Mouse (Mus musculus) embryo, embryonic 11.5 days (tissue): ENCODE measurements at regions not wholly inside any gene's neighbourhood (a gene's known extent, or its start where the extent isn't known, plus 50 kb on each side); places are given as distances from the start of the nearest gene placed in this dataset.
"Not testable (repeated sequence)": the region's sequence is repeated elsewhere in the genome, so short reads cannot be mapped to it uniquely, and the experiment has no call there.

ENCODE experiments used
- DNase-seq: peaks from one replicate; pipeline ENCODE4 v3.0.0-alpha.2; 2012; ENCODE audit warnings: low read depth, low spot score

DNA sequence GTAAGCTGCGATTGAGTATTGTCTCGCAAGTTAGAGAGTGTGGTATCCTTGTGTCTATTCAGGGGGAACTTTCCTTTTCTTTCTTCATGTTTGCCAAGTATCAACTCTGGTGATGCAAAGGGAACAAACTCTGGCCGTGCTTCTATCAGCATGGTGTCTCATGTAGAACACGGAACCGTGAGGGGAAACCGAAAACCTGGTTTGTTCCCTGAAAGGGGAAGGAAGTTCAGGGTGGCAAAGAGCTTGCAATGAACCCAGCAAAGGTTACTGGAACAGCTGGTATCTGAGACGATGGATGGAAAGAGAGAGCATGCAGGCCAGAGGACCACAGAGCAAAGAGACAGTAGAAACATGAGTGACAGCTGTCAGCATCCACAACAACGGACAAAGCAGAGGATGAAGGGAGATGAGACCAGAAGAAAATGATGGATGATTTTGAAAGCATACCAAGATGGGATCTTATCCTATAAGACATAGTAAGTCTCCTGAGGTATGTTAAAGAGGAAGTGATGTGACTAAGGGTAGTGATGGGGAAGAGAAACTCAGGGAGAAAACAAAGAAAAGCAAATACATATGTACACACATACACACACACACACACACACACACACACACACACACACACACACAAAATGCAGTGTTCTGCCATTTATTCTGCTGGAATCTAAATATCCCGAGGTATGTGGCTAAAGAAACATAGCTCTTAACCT is 199.8 kb upstream of the Peli2 start:
- DNase-seq = no peak

DNA sequence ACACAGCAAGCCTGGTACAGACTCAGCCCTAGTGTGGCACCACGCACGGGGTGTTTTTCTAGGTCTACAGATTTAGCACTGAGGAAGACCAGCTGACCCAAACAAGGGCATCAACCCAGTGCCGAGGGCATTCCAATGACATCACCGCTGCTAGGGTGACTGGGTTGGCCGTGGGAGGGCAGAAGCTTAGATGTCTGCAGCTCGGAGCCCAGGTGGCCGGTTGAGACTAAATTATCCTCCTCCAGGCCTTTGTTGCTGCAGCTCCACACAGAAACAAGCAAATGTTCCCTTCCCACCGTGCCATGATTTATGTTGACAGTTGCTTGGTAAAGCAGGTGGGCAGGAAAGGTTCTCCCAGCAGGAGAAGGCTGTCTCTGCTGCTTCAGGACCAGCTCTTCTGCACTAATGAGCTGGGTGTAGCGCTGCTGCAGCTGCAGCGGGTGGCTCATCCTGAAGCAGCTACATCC is 198.8 kb upstream of the Peli2 start:
- DNase-seq = peak; percentile 20

DNA sequence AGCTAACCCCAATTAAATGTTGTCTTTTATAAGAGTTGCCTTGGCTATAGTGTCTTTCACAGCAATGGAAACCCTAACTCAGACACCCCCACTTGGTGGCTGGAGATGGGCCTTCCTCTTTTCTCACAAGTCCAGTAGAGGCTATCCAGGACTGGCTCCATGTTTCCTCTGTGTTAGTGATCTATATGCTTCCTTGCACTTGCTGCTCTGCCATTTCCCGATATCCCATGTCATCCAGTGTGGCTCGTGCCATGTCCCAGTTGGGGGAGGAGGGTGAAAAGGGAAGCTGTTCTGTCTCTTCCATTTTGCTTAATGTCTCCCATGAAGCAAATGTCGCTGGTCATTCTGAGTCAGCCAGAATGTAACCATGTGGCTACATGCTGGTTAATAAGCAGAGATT is 194.2 kb upstream of the Peli2 start:
- no peak for DNase-seq

DNA sequence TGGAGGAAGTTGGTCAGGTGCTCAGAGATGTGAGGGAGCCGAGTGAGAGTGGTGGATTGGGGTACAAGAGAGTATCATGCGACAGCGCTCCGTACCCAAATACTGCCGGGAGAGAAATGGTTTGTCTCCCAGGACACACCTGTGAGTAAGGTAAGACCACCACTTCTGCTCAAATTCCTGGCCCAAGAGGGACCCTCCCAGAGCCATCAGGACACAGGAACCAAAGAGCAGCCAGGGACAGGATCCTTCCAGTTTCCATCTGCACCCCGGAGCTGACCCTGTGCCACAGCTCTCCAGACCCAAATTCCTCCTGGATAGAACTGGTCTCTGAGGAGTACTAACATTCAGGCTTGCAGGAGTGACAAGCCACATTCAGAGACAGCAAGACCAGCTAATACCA is 185.2 kb upstream of the Peli2 start:
- DNase-seq = no peak

DNA sequence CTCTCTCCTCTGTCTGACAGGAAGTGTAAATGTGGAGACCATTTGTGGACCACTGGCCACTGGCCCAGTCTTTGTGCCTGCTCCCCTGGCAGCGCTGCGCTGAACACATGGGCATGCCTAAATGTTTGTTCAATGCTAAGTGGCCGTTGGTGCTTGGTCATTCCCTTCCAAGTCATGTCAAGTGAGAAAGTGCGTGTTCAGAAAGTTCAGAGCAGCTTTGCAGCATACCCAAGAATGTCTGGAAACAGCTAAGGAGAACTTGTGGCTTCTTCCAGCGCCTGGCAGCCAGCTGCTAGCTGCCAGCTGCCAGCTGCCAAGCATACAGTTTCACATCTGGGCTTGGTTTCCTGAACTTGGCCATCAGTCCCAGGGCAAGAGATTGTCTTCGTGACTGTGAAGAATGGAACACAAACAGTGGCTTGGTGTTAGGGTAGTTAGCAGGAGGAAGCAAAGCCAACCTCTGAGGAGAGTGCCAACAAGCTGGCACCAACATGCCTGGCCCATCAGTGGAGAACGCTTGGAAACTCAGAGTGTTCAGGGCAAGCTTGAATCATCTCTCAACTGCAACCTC is 183.5 kb upstream of the Peli2 start:
- DNase-seq = no peak

DNA sequence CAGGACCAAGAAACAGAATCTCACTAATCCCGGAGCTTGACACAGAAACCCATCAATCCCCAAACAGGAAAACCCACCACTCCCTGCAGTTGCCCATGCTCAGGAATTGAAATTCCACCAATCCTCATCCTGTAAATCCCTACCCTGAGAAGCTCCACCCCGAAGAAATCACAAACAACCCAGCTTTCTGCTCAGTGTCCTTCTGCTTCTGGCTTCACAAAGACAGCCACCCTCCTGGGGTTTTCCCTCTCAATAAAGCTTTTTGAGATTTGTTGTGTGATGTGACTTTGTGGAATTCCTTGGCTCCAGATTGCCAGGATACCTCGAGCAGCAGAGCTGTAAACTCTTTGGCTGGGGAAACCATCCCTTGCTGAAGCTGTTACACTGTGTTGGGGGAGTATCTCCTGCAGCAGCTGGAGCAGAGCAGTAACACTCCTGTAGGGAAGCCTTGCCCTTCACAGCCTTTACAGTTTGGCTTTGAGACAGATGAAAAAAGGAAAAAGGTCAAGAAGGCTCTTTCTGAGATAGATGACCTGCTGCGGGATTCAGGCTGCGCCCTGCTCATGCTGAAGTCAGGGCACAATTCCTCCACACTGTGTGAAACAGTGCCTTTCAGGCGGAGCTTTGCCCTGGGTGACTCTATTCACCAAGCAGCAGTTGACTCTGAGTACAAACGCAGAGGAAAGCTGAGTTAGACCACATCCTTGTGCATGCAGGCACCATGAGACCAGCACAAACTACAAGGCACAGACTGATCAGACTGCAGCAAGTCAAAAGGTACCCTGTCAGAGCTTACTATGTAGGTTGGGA is 180.6 kb upstream of the Peli2 start:
- DNase-seq = no peak

DNA sequence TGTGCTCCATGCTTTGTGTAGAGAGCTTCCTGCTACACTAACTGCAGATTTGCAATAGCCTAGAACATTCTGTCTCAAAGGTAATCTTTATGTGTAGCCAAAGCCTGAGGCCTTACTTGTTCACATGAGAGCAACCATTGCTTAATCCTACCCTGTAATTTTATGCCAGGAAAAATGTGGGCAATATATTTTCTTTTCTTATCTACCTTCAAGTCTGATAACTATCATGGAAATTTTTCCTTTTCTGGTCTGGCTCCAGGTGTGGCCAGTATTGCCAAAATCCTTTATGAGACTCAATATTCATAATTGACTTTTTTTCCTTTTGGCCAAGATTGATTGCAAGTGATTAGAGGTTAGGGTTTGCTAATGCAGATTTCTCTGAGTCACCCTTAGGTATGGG is 178.0 kb upstream of the Peli2 start:
- DNase-seq = no peak

DNA sequence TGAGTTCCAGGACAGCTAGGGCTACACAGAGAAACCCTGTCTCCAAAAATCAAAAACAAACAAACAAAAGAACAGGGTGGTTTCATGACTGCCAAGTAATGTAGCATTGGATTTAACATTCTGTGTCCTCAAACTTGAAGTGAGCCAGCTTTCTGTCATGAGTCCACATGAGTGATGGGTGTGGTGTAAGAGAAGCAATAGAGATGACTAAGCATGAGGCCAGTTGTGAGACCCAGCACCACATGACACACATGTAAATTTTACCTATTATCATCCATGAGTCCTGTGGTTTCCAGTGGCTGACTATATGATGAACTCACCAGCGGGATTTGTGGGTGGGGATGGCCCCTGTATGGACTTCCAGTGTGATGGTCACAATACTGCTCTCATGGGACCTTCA is 176.0 kb upstream of the Peli2 start:
- no peak for DNase-seq

DNA sequence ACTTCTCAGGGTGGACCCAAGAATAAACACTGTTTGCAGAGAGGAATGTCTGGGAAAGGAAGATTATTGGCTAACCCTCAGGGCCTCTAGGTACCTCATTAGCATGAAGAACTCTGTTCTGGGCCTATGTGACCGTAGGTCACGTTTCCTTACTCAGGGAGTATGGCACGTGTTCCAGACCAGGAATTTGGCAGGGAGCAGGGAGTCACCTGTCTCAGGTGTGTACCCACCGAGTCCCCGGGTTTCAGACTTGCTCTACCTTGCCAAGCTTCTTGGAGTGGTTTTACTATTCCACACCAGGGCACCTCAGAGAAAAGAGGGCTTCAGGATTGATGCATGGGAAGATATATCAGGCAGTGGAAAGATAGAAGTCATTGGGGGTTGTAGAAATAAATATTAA is 169.6 kb upstream of the Peli2 start:
- no peak for DNase-seq

DNA sequence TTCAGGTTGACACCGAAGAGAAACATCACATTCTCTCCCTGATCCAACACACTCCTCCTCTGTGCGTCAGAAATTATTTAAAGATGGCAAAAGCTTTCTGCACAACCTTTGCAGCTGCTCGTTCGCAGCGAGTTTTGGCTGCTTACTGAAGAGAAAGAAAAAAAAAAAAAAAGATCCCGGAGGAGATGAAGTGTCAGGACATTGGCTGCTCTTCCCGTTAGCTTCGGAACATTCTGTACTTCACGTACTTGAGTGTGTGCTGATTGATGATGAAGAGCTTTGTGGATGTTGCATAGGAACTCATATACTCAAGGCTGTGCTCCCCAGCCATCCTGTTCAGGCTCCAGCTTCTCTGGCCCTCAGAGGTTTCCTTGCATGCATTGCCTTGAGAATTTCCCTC is 162.5 kb upstream of the Peli2 start:
- no peak for DNase-seq

DNA sequence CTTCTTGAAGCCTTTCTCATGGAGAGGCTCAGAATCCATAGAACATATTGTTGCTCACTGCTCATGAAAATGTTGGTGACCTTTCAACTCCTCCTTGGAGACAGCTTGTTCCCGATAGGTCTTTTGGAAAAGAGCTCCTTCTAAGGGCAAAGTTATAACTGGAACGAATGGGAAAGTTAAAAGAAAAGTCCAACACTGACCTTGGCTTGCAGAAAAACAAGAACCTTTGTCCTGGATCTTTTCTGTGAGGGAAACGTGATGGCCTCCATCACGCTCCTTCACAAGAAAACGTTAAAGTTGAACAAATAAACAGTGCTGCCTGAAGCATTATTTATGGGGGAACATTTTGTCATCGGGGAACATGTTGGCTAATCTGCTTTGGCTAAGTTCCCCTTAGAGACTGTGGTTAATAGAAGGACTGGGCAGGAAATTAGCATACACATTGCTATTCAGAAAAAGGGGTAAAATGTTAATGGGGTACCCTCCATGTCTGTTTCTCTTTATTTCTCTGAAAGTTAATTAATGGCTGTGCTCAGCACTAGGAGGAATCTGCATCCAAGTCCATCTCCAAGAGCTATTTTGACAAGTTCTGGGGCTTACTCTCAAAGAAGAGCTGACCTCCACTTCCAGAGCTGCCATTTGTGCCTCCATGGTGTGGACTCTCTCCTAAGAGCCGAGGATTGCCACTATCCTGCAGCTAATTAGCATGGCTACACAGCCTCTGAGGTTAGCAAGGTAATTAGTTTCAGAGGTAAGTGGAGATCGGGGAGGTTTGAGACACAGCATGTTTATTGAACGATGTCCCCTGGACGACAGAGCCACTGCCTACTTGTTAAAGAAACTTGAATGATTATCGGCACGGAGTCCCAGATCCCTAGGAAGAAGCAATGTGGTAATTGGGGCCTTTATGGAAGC is 161.0 kb upstream of the Peli2 start:
- DNase-seq = no peak

DNA sequence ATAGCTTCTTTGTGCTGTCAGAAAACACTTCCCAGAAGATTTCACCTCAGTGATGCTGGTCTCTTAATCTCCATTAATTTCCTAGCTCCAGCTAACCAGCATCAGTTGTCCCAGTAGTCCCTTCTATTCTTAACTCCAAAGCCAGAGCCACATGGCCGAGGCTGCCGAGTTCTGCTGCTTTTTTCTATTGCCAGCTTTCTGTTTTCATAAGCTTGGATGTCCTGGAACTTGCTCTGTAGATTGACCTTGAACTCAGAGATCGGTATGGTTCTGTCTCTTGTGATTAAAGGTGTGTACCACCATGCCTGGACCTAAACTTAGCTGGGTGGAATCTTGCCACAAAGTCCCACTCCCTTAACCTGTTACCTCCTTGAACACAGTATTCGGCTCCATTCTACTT is 155.8 kb upstream of the Peli2 start:
- DNase-seq = not testable (repeated sequence)

DNA sequence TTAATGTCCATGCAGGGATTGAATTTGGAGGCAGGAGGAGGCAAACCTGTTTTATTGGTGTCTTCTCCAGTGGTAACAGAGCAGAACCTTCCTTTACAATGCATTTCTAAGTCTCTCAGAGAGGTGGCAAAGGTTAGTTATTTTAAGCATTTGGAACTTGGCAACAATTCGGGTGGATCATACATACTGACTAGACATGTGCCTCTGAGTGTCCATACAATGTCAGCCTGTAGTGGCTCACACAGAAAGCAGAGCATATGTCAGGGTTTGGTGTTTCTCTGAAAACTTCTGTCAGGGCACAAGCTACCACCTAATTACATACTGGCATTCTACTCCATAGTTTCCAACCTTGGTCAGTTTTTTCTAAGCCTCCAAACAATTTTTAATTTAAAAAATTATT is 150.8 kb upstream of the Peli2 start:
- DNase-seq = no peak

DNA sequence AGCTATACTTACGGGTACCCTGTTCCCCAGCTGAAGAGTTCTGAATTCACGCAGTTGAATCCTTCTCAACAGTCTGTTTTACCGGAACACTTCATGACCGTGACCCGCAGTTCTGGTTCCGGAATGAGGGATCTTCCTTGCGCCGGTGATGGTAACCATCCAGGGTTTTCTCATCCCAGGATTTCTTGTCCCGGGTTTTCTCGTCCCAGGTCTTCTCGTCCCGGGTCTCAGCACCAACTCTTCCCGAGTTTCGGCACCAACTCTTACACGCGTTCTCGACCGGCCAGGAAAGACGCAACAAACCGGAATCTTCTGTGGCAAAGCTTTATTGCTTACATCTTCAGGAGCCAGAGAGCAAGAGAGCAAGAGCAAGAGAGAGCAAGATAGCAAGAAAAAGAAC is 147.5 kb upstream of the Peli2 start:
- not testable (repeated sequence) for DNase-seq

DNA sequence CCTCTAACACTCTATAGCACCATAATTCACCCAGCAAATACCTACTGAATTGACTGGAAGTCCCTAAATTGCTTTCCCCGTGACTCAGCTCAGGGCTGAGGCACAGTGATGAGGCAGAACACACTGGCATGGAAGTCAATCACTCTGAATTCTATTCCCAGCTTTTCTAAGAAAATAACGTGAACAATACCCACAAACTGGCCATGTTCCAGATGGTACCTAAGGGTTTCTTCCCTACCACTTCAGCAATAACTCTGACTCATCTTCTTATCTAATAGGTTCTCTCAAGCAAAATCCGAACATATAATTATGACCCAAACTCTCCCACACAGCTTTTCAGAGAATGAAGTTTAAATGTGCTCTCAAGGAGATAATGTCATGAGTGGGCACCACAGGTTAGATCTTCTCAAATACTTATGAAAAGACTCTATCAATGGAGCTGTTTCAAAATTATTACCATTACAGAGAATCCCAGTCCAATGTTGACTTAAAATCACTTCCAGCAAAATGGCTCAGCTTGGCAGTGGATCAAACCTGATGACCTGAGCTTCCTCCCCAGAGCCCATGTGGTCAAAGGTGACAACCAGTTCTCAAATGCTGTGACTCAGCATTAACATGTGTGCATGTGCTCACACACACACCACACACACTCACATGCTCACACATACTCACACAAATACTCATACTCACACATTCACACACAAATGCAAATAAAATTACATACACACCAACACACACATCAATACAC is 137.5 kb upstream of the Peli2 start:
- DNase-seq = no peak

DNA sequence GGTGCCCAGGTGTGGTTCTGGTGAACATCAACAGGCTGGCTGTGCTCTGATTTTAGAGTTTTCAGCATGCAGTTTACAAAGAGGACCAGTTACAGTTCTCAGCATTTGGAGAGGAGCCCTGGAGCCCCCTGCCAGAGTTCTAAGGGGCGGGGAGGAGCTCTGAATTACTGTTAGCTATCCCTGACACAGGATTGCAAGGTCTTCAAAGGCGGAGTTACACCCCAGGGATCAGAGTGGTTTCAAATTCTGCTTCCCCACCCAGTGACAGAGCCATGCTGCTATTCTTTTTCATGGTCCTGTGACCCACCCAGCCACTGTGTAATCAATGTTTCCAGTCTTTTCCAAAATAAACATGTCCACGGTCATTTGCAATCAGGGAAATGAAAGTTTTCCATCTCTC is 134.1 kb upstream of the Peli2 start:
- no peak for DNase-seq

DNA sequence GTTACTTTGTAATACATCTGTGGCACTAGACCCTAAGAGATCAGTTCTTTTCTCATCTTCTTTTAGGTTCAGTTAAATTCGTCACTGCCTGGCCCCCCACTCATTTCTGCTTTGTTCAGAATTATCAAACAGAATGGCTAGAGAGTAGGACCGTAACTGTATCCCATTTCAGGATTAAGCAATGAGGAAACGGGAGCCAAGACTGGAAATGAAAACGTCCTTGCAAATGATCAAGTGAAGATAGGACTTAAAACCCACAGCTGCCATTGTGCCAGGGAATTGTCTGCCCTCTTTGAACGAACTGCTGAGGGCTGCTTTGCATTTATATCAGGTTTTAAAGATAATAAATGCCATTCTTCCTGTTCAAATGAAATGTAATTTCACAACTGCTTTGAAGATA is 133.7 kb upstream of the Peli2 start:
- DNase-seq = no peak

DNA sequence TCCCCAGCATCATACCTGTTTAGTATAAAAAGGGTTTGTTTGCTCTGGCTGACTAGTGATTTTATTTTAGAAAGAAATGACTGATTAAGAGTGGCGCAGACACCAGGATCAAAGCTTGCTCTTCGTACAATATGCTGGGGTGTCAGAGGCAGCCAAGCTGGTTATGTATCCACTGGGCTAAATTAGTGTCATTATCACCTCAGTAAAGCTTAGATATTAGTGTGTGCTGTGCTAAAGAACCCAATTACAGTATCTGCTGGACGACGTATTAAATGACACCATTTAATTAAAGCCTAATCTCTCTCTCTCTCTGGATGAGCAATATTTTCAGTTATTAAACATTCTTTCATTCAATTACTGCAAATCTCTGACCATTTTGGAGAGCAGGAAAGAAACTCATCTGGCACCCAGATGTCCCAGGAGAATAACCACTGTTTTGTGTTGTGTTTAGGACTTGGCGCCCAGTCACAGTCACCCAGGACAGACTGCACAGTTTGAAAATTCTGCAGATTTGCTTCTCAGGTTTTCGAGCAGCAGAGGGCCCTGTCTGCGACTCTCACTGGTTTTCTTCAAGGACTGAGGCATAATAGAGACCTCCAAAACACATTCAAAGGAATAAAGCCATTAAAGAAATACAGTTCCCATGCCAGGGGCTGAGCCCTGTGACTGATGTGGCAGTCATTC is 133.1 kb upstream of the Peli2 start:
- no peak for DNase-seq

DNA sequence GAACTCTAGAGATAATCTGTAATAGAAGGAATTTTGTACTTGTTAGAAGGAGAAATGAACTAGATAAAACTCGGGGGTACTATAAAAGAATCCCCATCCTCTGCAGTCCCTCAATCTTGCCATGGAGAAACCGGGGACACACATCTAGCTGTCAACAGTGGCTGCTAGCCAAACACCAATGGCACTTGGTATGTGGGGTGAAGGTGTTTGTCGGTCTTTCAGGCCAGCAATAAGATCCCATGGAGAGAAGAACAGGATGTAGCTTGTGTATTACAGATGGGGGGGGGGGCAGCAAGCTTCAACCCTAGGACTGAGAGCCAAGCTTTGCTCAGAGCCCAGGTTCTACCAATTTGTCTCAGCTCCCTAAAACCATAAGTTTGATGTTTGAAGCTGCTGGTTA is 132.5 kb upstream of the Peli2 start:
- no peak for DNase-seq

DNA sequence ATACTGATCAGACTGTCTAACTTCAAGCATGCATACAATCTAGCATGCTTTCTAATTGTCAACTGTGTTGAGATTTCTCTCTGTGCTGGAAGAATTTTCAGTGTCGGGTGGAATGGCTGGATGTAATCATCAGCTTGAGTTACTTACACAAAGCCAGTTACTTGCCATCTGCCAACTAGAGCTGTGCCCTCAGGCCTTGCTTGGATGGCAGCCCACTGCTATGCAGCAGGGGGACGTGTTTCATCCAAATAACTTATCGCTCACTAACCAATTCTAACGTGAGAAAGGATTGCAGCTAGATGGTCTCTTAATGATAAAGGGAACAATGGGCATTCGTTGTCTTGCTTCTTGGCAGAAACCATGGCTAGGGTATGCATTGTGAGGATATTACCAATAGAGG is 131.3 kb upstream of the Peli2 start:
- DNase-seq = no peak

DNA sequence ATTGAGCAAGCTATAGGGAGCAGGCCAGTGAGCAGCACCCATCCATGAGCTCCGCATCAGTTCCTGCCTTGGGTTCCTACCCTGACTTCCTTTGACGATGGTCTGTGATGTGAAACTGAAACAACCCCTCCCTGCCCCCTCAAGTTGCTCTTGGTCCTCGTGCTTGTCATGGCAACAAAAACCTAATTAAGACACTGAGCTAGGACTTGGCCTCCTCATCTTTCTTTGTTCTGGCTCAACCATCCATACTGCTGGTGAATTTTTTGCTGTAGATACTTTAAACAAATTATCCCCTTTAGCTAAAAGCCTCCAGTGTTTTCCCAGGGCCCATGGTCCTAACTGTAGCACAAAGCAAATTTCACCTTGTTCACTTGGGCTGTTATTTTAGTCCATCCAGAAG is 129.9 kb upstream of the Peli2 start:
- DNase-seq = no peak
